Mouse (Mus musculus): ENCODE data around the gene Siva1.

Siva1 gene

GRCm38 (mm10) chr12:112688458-112688857, 44.0 kb downstream of the Siva1 start:
- DNase-seq = no peak

DNA sequence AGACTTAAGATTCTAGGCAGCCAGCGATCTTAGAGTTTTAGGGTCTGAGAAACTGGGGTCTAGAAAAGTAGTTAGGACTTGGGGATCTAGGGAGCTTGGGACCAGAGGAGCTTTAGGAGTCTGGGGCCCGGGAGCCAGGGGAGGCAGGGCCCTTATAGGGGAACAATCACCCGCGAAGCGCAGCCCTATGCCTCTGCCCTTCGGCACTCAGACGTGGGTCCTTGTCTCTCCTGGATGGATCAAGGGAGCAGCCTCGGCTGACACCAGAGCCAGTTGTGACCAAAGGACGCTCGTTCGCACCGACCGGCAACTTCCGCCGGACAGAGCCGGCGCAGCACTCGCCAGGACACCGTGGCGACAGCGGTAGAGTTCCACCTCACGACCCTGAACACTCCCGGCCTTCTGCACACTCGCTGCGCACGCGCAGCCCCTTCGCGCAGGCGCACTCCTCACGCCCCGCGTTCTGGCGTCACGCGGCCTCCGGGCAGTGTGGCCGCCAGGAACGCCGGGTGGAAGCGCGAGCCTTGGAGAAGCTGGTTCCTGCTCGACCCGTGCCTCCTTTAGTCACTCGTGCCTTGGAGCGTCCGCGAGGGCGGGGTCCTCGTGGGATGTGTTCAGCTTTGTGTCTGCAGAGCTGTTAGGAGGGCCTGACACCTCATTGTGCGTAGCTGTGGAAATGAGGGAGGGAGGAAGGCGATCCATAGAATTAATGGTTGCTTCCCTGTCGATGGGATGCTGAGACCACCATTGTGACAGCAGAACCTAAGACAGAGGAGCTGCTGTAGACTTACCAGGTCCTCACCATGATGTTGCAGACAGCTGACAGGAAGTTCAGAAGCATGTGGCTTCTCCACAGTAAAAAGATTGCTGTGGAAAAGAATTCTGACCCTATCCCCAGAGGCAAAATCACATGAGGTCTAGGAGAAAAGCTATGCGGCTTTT, 49.0 kb downstream of the Siva1 start:
- peak; percentile 94 for DNase-seq

- DNase-seq = no peak
These were observed 49.6 kb downstream of the Siva1 start for GRCm38 (mm10) chr12:112694127-112694475.

DNA sequence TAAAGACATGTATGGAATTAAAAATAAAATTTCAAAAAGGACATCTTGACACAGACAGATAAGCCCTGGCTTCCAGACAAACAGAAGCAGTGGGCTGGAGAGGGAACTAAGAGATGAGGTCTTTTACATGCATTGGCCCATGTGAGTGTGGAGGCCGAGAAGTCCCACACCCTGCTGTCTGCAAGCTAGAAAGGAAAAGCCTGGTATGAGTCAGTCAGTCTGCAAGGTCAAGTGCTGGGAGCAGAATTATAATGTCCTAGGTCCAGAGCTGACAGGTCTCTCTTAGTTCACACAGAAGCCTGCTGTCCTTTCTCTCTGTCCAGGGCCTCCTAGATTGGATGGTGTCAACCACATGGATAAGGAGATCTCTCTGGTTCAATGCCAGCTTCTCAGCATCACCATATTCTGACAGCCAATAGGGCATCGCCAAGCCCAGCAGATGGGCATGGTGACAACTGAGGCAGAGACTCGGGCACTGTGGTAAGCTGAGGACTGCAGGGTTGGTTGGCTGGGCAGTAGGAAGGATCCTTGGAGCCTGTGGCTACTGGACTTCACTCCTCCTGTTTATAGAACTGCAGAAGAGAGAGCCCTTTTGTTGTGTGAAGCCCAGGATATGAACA, 52.4 kb downstream of the Siva1 start:
- no peak for DNase-seq

All from kidney, adult 9 months (tissue).